Mouse (Mus musculus): Measurements from ENCODE around the gene Brip1.

- TF ChIP-seq CTCF (IDR thresholded peaks at IDR 0.05; ENCODE audit: insufficient read depth, low read length) = no peak
- TF ChIP-seq POLR2A (IDR thresholded peaks at IDR 0.05; ENCODE audit: borderline replicate concordance, extremely low read depth, low read depth, low read length) = no peak
Observed at GRCm38 (mm10) chr11:86008211-86008905, 192.6 kb downstream of the Brip1 start.
